Mouse (Mus musculus): ENCODE results near the gene C030005K15Rik.
"Not testable (repeated sequence)": the region's sequence is repeated elsewhere in the genome, so short reads cannot be mapped to it uniquely, and the experiment has no call there.

The C030005K15Rik gene

GRCm38 (mm10) chr10:97726655-97727054 lies at the start of gene C030005K15Rik:
Gene C030005K15Rik (minus strand): TSS chr10:97726755.
- DNase-seq (ENCODE audit: low read depth) = not testable (repeated sequence)

- no peak for DNase-seq (ENCODE audit: low read depth)
These were observed 41.7 kb upstream of the C030005K15Rik start for GRCm38 (mm10) chr10:97768171-97768749.

GRCm38 (mm10) chr10:97753821-97754220 lies 27.3 kb upstream of the C030005K15Rik start:
- no peak for DNase-seq (ENCODE audit: low read depth)

- no peak for DNase-seq (ENCODE audit: low read depth)
These were observed 20.7 kb upstream of the C030005K15Rik start for GRCm38 (mm10) chr10:97747231-97747630.

- no peak for DNase-seq (ENCODE audit: low read depth)
These were observed 626 bp downstream of the C030005K15Rik start for GRCm38 (mm10) chr10:97725929-97726328.

- no peak for DNase-seq (ENCODE audit: low read depth)
These were observed 3.8 kb downstream of the C030005K15Rik start for GRCm38 (mm10) chr10:97722709-97723108.

GRCm38 (mm10) chr10:97720625-97721024 lies 5.9 kb downstream of the C030005K15Rik start:
- no peak for DNase-seq (ENCODE audit: low read depth)

- no peak for DNase-seq (ENCODE audit: low read depth)
These were observed 8.5 kb downstream of the C030005K15Rik start for GRCm38 (mm10) chr10:97718021-97718420.

GRCm38 (mm10) chr10:97717233-97717632 lies 9.3 kb downstream of the C030005K15Rik start:
- no peak for DNase-seq (ENCODE audit: low read depth)

- DNase-seq (ENCODE audit: low read depth) = no peak
These were observed 11.2 kb downstream of the C030005K15Rik start for GRCm38 (mm10) chr10:97715289-97715906.

GRCm38 (mm10) chr10:97714584-97714983 lies 12.0 kb downstream of the C030005K15Rik start:
- no peak for DNase-seq (ENCODE audit: low read depth)

GRCm38 (mm10) chr10:97712687-97713086 lies 13.9 kb downstream of the C030005K15Rik start:
- DNase-seq (ENCODE audit: low read depth) = peak; percentile 10

- DNase-seq (ENCODE audit: low read depth) = peak; percentile 13
These were observed 22.0 kb downstream of the C030005K15Rik start for GRCm38 (mm10) chr10:97704562-97704961.

GRCm38 (mm10) chr10:97702321-97702720 lies 24.2 kb downstream of the C030005K15Rik start:
- no peak for DNase-seq (ENCODE audit: low read depth)

GRCm38 (mm10) chr10:97693398-97694135 lies 33.0 kb downstream of the C030005K15Rik start:
- DNase-seq (ENCODE audit: low read depth) = no peak

GRCm38 (mm10) chr10:97692913-97693312 lies 33.6 kb downstream of the C030005K15Rik start, which contains the start of gene Ccer1:
Gene Ccer1 (plus strand): TSS chr10:97693059.
- DNase-seq (ENCODE audit: low read depth) = no peak

GRCm38 (mm10) chr10:97689425-97689824 lies 37.1 kb downstream of the C030005K15Rik start:
- DNase-seq (ENCODE audit: low read depth) = no peak

GRCm38 (mm10) chr10:97687198-97687597 lies 39.4 kb downstream of the C030005K15Rik start:
- DNase-seq (ENCODE audit: low read depth) = no peak

- DNase-seq (ENCODE audit: low read depth) = no peak
These were observed 43.6 kb downstream of the C030005K15Rik start for GRCm38 (mm10) chr10:97682981-97683380.
